Mouse (Mus musculus): Measurements from ENCODE around the gene Snx29. TPM values are rescaled to one million over a fixed set of nuclear protein-coding genes. Genes with fewer than 3 reads are reported as not detected.
A peak's percentile ranks its signal among the peaks of the same experiment; 100 is the strongest.
"Not testable (repeated sequence)": the region's sequence is repeated elsewhere in the genome, so short reads cannot be mapped to it uniquely, and the experiment has no call there.

Gene Snx29
- total RNA-seq, 2 experiments from 2014 or later = 25.0 to 31.5 TPM

DNA sequence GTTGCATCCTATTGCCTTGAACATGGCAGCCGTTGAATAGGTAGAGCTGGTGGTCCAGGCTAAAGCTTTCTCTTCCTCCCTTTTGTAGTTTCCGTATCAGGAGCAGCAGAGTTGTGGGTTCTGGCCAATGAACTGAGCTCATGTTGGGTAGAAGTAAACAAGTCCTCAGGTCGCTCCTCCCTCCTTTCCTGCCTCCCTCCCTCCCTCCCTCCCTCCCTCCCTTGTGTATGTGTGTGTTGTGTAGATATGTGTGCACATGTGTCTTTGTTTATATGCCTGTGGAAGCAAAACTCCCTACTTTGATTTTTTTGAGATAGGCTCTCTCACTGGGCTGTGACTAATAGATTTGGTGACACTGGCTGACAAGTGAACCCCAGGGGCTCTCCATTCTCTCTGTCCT lies 251.8 kb downstream of the Snx29 start:
- DNase-seq (ENCODE audit: extremely low spot score in 1 of 2, low spot score in 1 of 2) = no peak

DNA sequence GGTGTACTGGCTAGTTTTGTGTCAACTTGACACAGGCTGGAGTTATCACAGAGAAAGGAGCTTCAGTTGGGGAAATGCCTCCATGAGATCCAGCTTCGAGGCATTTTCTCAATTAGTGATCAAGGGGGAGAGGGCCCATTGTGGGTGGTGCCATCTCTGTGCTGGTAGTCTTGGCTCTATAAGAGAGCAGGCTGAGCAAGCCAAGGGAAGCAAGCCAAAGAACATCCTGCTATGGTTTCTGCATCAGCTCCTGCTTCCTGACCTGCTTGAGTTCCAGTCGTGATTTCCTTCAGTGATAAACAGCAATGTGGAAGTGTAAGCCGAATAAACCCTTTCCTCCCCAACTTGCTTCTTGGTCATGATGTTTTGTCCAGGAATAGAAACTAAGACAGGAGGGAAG lies 253.0 kb downstream of the Snx29 start:
- DNase-seq (ENCODE audit: extremely low spot score in 1 of 2, low spot score in 1 of 2) = not testable (repeated sequence)

DNA sequence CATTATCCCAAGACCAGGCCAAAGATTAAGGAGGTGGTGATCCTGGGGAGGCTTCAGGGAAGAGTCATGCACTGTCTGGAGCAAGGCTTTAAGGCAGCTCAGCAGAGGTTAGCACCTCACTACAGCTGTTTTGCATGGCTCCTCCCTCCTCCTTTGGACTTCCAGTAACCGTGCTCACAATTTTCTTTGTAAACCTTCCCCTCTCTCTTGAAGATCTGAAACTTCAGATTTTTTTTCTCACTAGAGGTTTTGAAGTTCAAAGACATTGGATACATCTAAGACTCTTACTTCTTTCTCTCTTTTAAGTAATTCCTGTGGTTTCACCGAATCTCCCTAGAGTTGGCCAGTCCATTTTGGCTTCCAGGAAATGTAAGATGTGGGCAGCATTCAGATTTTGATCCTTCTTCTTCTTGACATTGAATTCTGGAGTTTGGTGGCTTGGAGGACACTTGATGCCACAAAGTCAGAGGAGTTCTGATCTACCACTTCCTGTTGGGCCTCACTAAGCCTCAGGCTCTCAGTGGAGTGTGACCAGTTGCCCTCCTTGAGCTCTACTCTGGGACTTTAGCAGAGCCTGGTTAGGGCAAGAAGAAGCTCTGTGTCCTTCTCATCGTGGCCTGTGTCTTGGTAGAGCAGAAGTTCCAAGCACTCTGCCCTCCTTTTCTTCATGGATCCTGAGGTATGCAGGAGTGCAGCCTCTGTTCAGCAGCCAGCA lies 255.0 kb downstream of the Snx29 start:
- DNase-seq (ENCODE audit: extremely low spot score in 1 of 2, low spot score in 1 of 2) = no peak

DNA sequence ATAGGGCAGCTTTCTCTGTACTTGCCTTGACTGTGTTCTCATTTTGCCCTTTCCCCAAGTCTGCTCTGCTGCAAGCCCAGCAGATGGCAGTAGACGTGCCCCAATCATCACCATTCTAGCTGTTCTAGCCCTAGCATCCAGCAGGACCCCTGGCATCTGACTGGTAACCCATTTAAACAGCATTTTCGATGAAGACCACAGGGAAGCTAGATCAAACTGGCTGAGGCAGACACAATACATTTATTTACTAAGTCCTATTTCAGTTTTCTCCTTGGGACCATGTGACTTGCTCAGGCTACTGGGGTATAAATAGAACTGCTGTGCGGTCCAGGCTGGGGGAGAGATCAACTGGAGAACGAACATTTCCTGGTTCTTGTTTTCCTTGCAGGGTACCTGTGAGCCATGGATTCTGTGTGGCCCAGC lies 257.0 kb downstream of the Snx29 start:
- peak; percentile 24 to 52 for DNase-seq (ENCODE audit: extremely low spot score in 1 of 2, low spot score in 1 of 2)

DNA sequence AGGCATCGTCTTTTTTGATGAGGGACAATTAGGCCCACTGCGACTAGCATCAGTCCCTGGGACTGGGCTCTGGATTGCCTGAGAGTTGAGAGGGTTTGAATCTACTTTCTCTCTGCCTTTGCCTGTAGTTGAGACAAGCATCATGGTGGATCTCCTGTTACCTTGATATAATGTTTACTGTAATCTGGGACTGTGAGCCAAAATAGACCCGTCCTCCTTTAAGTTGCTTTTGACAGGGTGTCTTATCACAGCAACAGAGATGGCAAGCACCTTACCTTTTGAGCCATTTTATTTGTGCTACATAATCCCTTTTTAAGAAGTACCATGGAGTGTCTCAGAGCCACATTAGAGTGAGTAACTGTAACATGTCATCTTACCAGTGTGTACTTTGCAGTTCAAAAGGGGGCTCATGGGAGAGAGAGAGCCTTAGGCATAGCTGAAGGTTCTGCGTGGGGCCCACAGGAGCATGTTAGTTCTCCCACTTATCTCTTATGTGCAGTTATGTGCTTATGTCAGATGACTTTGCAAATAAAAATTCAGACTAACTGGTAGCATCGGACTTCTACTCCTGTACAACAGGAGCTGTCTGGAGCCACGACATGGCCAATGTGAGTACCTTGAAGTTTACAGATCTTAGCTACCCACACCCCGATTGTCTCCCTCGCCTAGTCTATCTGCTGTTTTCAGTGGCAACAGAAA lies 261.4 kb downstream of the Snx29 start:
- DNase-seq (ENCODE audit: extremely low spot score in 1 of 2, low spot score in 1 of 2) = no peak

DNA sequence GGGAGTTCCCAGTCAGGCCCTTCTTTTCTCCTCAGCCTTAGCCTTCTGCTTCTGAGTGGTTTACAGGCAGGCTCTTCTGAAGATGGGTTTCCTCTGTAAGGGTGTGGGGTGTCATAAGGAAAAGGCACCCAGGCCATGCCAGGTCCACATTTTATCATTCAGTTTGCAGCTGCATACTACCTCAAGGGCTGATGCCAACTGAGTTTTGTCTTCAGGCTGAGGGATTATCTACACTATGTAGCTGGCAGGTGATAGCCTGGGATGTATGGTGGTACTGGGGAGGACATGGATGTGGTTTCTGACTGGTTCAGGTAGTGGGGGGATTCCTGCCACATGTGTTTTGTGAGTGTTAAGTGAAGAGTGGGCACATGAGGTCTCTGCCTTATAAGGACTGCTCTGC lies 266.0 kb downstream of the Snx29 start:
- DNase-seq (ENCODE audit: extremely low spot score in 1 of 2, low spot score in 1 of 2) = no peak

DNA sequence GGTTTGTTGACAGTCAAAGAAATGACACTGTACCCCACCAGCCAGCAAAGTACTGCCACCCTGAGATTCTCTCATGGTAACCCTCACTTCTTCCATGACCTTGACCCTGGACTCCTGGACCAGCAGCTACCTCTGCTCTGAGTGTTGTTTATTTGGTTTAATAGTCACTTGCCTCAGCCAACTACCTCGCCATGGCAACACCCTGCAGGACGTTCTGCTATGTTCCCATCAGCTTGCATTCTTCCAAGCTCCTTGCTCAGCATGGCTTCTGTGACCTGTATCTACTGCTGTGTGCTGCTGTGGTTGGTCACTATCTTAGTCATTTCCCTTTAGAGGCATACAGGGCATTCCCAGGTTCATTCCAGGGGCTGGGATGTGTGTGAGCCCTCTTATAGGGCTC lies 266.6 kb downstream of the Snx29 start:
- no peak for DNase-seq (ENCODE audit: extremely low spot score in 1 of 2, low spot score in 1 of 2)

DNA sequence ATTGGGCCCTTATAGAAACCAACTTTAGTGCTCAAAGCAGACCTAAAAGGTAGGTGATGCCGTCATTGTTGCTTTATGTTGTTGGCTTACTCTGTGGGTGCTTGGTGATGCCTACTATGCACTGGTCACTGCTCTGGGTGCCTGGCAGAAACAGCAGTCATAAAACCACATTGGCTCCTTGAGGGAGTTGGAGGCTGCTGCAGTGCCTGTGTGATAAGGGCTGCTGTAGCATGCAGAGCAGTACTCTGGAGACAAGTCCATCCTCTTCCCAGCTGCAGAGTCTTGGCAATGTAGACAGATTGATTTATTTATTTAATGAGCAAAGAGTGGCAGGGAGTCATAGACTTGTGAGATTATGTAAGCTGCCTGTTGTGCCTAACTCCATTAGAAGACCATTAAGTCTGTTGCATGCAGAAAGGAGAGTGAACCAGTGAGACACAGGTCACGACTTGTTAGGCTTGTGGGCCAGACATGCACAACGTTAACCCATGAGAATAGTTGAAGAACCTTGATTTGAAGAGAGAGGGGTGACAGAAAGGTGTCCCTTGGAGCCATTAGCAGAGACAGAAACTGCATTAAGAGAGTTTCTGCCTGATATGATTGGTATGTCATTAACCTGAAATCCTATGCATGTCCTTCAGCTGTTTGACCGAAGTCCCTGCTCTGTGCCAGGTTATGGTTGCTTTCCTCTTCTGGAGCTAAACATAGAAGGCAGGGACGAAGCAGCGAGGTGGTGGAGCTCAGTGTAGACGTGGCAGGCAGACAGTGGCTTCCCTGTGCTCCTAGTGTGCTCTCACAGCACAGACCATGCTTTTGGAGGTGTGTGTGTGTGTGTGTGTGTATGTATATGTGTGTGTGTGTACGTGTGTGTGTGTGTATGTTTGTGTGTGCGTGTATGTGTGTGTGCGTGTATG lies 267.3 kb downstream of the Snx29 start:
- no peak for DNase-seq (ENCODE audit: extremely low spot score in 1 of 2, low spot score in 1 of 2)

DNA sequence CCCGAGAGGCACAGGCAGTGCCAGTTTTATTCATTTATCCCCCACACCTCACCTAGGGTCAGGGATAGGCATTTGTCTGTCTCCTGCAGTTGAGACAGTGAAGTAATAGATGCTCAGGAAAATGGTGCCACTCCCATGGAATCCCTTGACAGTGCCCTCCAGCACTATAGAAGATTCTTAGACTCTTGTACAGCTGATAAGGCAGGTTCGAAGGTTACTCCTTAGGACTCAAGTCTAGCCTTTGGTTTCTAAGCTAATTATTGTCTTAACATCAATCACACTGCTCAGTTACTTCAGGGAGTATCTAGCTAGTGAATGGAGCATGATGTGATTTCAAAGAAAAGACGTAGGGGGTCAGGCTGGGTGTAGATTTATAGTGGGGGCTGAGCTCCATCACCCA lies 273.9 kb downstream of the Snx29 start:
- DNase-seq (ENCODE audit: extremely low spot score in 1 of 2, low spot score in 1 of 2) = no peak

DNA sequence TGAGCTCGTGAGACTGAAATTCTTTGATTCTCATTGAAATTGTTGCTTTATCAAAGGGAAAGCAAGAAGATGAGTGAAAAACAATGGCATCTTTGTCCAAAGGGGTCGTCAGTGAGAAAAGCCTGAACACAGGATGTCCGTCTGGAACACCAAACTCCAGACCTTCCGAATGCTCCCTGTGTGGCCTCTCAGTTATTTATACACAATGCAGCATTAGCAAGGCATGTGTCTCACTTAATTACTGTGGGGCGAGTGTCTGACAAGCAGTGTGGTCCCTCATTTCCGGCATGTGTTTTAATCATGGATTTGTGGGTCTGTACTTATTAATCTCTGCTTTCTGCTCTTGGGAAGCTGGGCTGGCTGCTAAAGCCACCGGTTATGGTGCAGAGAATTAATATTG lies 275.1 kb downstream of the Snx29 start:
- DNase-seq (ENCODE audit: extremely low spot score in 1 of 2, low spot score in 1 of 2) = no peak

DNA sequence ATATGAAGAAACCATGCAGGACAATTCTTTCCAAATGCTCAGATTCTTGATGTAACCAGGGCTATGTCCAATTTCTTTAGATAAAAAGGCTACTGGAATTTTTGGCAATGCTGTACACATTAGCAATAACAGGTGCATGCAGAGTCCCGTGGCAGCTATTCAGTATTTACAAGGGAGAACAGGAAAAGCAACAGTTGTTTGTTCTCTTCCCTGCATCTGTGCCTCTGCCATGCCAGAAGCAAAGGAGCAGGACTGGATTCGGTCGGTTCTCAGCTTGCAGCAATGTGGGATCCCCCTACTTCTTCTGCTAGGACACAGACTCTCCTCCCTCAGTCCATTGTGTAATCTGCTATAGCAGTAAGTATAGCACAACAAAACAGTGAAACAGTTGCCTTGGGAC lies 276.8 kb downstream of the Snx29 start:
- peak in 1 of 2 experiments; percentile 23 for DNase-seq (ENCODE audit: extremely low spot score in 1 of 2, low spot score in 1 of 2)

DNA sequence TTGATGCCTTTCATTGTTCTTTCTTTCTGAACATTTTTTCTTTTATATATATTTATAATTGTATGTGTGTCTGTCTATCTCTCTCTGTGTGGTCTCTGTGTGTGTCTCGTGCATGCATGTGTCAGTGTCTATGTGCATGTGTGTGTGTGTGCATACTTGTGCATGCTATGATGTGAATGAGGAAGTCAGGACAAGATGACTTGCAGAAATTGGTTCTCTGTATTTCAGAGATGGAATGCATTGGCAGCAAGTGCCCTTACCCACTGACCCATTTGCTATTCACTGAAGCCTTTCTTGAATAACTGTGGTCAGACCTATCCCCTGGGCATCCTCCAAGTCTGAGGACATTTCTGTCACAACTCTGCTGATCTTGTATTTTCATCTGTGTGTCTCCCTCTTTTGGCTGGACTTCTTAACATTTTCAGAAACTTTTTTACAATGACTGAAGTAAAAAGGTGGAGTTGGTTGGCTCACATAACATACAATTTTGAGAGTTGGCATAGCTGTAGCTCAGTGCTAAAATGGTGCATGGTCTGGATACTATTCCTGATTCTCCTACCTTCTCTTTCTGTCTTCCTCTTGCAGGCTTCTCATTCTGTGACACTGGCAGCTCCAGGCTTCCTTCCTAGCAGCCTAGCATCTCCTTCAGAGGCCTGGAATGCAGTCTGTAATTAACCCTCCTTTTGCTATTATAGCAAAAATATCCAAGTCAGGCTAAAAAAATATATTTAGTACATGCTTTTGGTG lies 278.8 kb downstream of the Snx29 start:
- DNase-seq (ENCODE audit: extremely low spot score in 1 of 2, low spot score in 1 of 2) = no peak

DNA sequence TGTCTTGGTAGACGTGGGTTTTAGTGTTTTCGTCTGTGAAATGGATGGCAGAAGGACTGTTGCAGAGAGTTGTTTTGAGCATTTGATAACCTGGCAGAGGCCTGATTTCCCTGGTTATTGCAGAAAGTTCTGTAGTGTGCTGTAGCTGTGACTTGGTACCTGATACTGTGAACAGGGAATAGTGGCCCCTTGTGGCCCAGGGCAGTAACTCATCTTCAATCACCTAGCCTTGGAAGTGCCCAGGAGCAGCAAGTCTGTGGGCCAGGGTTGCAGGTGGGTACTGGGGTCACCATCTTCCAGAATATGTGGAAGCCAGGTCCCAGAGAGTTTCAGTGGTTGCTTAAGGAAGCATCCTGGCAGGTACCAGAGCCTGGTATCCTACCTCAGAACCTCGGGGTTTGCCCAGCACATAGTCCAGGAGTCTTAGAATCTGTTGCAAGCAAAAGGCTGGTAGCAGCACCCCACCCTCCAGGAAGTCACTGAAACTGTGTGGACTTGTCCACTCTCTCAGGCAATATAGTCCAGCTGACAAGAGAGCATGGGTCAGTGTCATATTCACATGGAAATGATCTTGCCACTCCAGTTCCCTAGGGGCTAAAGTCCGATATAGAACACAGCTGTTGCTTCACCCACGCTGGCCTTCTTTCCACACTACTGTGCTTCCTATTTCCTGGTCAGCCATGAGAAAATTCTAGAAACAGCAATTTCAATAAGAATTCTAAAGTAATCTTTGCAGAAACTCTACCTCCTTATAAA lies 281.1 kb downstream of the Snx29 start:
- no peak for DNase-seq (ENCODE audit: extremely low spot score in 1 of 2, low spot score in 1 of 2)

DNA sequence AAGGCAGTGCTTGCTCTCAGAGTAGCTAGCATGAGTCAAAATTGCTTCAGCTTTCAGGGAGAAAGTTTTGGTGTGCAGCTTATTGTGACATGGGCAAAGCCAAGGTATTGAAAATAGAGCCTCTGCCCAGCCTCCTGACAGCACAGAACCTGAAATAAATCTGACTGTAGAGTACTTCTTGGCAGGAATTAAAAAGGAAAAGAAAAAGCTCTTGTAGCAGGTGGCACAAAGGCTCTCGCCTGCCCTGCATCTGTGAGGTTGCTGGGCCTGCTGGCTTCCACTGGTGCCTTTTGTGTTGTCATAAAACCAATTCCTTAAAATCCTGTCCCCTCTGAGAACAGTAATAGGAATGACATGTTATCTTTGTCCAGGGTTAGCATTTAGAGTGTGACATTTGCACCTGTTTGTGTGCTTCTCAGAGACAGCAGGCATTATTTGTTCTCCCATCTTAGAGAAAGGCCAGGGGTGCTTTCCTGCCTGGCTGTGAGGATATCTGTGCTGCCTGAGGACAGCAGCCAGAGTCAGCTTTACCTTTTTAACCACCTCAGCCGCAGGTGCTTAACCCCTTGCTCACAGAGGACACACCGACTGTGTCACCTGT lies 289.9 kb downstream of the Snx29 start:
- DNase-seq (ENCODE audit: extremely low spot score in 1 of 2, low spot score in 1 of 2) = no peak

DNA sequence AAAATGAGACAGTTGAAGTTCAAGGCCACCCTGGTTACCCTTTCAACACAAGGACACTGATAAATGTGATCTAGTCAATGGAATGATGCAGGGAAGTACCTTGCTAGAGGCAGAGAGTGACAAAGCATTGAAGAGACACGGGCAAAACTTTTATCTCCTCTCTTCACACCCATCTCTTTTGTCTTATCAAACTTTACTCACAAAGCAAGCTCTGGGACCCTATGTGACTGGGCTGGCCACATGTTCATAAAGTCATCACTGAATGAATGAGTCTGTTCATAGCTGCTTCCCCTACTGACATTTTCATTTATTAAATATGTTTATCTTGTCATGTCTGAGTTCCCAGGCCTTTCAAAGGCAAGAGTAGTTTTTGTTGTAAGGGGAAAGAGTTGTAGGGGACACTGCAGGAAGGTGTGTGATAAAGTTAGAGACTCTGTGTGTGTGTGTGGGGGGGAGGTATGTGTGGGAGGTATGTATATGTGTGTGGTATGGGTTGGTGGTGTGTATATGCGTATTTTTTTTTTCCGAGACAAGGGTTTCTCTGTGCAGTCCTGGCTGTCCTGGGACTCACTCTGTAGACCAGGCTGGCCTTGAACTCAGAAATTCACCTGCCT lies 291.8 kb downstream of the Snx29 start:
- no peak for DNase-seq (ENCODE audit: extremely low spot score in 1 of 2, low spot score in 1 of 2)

DNA sequence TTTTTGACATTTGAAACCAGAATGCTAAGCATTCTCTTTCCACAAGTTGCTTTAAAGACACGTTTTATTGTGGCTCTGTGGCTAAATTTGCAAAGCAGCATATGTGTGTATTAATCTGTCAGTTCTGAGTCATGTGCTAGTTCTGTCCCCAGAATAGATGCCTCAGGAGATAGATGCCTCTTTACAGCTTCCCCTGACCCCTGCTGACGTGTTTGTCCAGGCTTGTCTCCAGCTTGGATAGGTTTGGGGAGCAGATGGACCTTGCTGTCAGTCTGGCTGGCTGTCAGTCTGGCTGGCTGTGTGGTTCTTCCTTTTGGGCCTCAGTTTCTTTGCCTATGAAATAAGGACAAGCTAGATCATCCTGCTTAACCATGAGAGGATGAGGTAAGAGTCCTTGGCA lies 292.9 kb downstream of the Snx29 start:
- no peak for DNase-seq (ENCODE audit: extremely low spot score in 1 of 2, low spot score in 1 of 2)

DNA sequence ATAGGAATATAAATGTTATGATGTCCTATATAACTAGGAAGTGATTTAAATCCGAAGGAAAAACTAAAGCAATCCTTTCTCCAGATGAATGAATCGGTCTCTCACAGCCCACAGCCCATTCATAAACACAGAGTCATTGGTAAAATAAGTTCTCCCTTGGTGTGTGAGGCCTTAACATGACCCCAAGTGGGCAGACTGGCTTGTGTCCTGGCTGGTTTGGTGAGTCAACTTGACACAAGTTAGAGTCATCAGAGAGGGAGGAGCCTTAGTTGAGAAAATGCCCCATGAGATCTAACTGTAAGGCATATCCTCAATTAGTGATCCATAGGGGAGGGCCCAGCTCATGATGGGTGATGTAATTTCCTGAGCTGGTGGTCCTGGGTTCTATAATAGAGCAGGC lies 297.2 kb downstream of the Snx29 start:
- no peak for DNase-seq (ENCODE audit: extremely low spot score in 1 of 2, low spot score in 1 of 2)

DNA sequence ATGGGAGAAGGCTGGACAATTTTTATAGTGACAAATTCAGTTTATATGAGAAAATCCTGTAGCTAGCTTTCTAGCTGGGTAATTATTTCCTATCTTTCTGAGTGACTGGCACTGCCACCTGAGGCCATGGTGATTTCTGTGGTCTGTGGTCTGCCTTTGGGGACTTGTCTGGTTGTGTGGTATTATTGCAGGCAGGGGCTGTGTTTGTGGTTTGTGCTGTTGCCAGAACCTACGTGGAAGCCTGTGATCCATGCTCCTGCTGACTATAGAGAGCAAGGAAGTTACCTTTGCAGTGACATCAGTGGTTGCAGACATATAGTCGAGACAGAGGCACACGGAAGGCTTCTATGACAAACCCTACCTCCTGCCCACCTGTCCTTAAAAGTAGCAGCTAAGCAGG lies 298.3 kb downstream of the Snx29 start:
- DNase-seq (ENCODE audit: extremely low spot score in 1 of 2, low spot score in 1 of 2) = no peak

DNA sequence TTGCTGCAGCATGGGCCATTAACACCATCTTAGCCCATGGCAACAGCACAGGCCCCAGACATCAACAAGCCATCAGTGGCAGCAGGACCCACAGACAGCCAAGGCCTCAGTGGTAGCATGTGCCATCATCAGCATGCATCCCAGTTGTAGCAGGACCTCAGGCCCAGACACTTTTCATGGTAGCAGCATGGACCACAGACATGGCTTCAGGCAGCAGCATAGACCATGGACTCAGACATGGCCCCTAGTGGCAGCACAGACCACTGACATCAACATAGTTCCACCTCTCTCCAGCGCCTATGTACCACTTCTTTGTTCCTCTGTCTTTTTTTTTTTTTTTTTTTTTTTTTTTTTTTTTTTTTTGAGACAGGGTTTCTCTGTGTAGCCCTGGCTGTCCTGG lies 299.0 kb downstream of the Snx29 start:
- DNase-seq (ENCODE audit: extremely low spot score in 1 of 2, low spot score in 1 of 2) = no peak
